Mouse (Mus musculus) small intestine, adult 2 months (tissue): Measurements from ENCODE around the gene Acyp2.

Source experiments
- CTCF ChIP-seq: fragments of 200-500 bp; IDR thresholded peaks from 2 replicates; pipeline ENCODE4 v1.5.1; 2012; ENCODE audit warnings: low read depth, mild to moderate bottlenecking, control low read depth, inconsistent platforms, low read length, moderate library complexity, mixed read lengths; ENCODE audit not compliant: insufficient replicate concordance, insufficient read length; ENCODE audit errors: extremely low read depth
- POLR2A ChIP-seq: fragments of 200-500 bp; IDR thresholded peaks from 2 replicates; pipeline ENCODE4 v1.6.1; 2012; ENCODE audit warnings: low read depth, mild to moderate bottlenecking, control low read depth, inconsistent platforms, low read length, moderate library complexity

GRCm38 (mm10) chr11:30689421-30689820 lies 40.0 kb upstream of the Acyp2 start:
- TF ChIP-seq POLR2A (no peak), CTCF (no peak)
